Mouse (Mus musculus) testis, adult 2 months (tissue): ENCODE results near the gene Sugt1. TPM values are rescaled to one million over a fixed set of nuclear protein-coding genes. Genes with fewer than 3 reads are reported as not detected.

Source experiments
- H3K27ac ChIP-seq: fragments of 200-500 bp; 2 replicates; pipeline ENCODE4 v1.5.1; 2012; ENCODE audit warnings: low read depth, low read length; ENCODE audit not compliant: control insufficient read depth, insufficient read depth
- H3K27me3 ChIP-seq: fragments of 200-500 bp; 2 replicates; pipeline ENCODE4 v1.6.1; 2012; ENCODE audit warnings: mild to moderate bottlenecking, low read length, moderate library complexity; ENCODE audit not compliant: control insufficient read depth, insufficient read depth
- H3K36me3 ChIP-seq: fragments of 200-500 bp; 2 replicates; pipeline ENCODE4 v1.6.1; 2012; ENCODE audit warnings: mild to moderate bottlenecking, low read length; ENCODE audit not compliant: control insufficient read depth, insufficient read depth
- H3K4me1 ChIP-seq: fragments of 200-500 bp; 2 replicates; pipeline ENCODE4 v1.6.1; 2012; ENCODE audit warnings: low read length; ENCODE audit not compliant: control insufficient read depth, insufficient read depth
- H3K4me3 ChIP-seq: fragments of 200-500 bp; 2 replicates; pipeline ENCODE4 v1.5.1; 2012; ENCODE audit warnings: low read depth, mild to moderate bottlenecking, low read length, moderate library complexity, mixed read lengths; ENCODE audit not compliant: control insufficient read depth
- CTCF ChIP-seq: fragments of 200-500 bp; IDR thresholded peaks from 2 replicates; pipeline ENCODE4 v1.5.1; 2012; ENCODE audit warnings: low read depth, mild to moderate bottlenecking, inconsistent platforms, low read length, moderate library complexity; ENCODE audit not compliant: control insufficient read depth, insufficient read depth, insufficient replicate concordance
- POLR2A ChIP-seq: fragments of 200-500 bp; IDR thresholded peaks from 2 replicates; pipeline ENCODE4 v1.6.1; 2012; ENCODE audit warnings: low read depth, mild to moderate bottlenecking, inconsistent platforms, low read length, moderate library complexity; ENCODE audit not compliant: control insufficient read depth
- polyA plus RNA-seq: library from polyadenylated mRNA; depleted of rRNA; stranded (reverse); fragments of >200 nt; gene quantifications from 2 replicates; pipeline ENCODE4 v1.2.3, GENCODE M21; 2012

Sugt1 gene
- polyA plus RNA-seq, 1 experiment: 31.6 TPM

- Histone ChIP-seq H3K4me1 (no peaks in the 10 kb centered on the region), H3K36me3 (no peaks in the 10 kb centered on the region; the same call in 1 of the 2 replicates), H3K27me3 (no peaks in the 10 kb centered on the region), H3K4me3 (no peak overlapping the region), H3K27ac (no peak overlapping the region)
- TF ChIP-seq POLR2A (no peak), CTCF (peak; percentile 58; the same call in 1 of the 2 replicates)
Measured at GRCm38 (mm10) chr14:79562745-79563144, 24.7 kb upstream of the Sugt1 start.

- H3K36me3 ChIP-seq: no peaks in the 10 kb centered on the region; the same call in 1 of the 2 replicates
- TF ChIP-seq CTCF (no peak; the same call in 1 of the 2 replicates), POLR2A (no peak)
- no peaks in the 10 kb centered on the region for H3K4me1 ChIP-seq
- no peak overlapping the region for H3K4me3 ChIP-seq
- H3K27ac ChIP-seq: no peak overlapping the region
- no peaks in the 10 kb centered on the region for H3K27me3 ChIP-seq
Measured at GRCm38 (mm10) chr14:79564784-79565183, 22.7 kb upstream of the Sugt1 start.

- Histone ChIP-seq H3K4me1 (peaks cover 4% of the 10 kb centered on the region; the same call in 1 of the 2 replicates), H3K4me3 (no peak overlapping the region), H3K27ac (no peak overlapping the region), H3K27me3 (no peaks in the 10 kb centered on the region), H3K36me3 (no peaks in the 10 kb centered on the region)
- TF ChIP-seq CTCF (no peak), POLR2A (no peak)
Measured at GRCm38 (mm10) chr14:79573482-79574191, 13.9 kb upstream of the Sugt1 start.

- TF ChIP-seq CTCF: no peak
- no peak for TF ChIP-seq POLR2A
- H3K36me3 ChIP-seq: no peaks in the 10 kb centered on the region
- no peaks in the 10 kb centered on the region for H3K27me3 ChIP-seq
- H3K27ac ChIP-seq: no peak overlapping the region
- H3K4me3 ChIP-seq: no peak overlapping the region
- H3K4me1 ChIP-seq: peaks cover 4% of the 10 kb centered on the region; the same call in 1 of the 2 replicates
Measured at GRCm38 (mm10) chr14:79574361-79574760, 13.1 kb upstream of the Sugt1 start.

- Histone ChIP-seq H3K4me3 (no peak overlapping the region), H3K27me3 (no peaks in the 10 kb centered on the region), H3K27ac (no peak overlapping the region), H3K36me3 (no peaks in the 10 kb centered on the region; the same call in 1 of the 2 replicates), H3K4me1 (peaks cover 3% of the 10 kb centered on the region; the same call in 1 of the 2 replicates)
- TF ChIP-seq CTCF (no peak), POLR2A (no peak)
Measured at GRCm38 (mm10) chr14:79583526-79584245, 3.8 kb upstream of the Sugt1 start.

- Histone ChIP-seq H3K27ac (peak overlapping the region; percentile 99), H3K36me3 (no peaks in the 10 kb centered on the region; the same call in 1 of the 2 replicates), H3K27me3 (no peaks in the 10 kb centered on the region), H3K4me3 (peak overlapping the region; percentile 97), H3K4me1 (peaks cover 3% of the 10 kb centered on the region; the same call in 1 of the 2 replicates)
- TF ChIP-seq POLR2A: no peak
- TF ChIP-seq CTCF: no peak
Measured at GRCm38 (mm10) chr14:79586499-79587138, 872 bp upstream of the Sugt1 start.

- peaks cover 3% of the 10 kb centered on the region; the same call in 1 of the 2 replicates for H3K4me1 ChIP-seq
- peak overlapping the region; percentile 78 for H3K27ac ChIP-seq
- peak overlapping the region; percentile 97 for H3K4me3 ChIP-seq
- TF ChIP-seq CTCF (no peak), POLR2A (no peak)
- H3K36me3 ChIP-seq: no peaks in the 10 kb centered on the region; the same call in 1 of the 2 replicates
- no peaks in the 10 kb centered on the region for H3K27me3 ChIP-seq
Measured at GRCm38 (mm10) chr14:79587852-79588229, 350 bp downstream of the Sugt1 start.
